Mouse (Mus musculus) heart, embryonic 12.5 days (tissue): ENCODE measurements around the gene Igfbp6. TPM values are rescaled to one million over a fixed set of nuclear protein-coding genes. Genes with fewer than 3 reads are reported as not detected.

Experiments
- ATAC-seq: fragments of 200-750 bp; cut with Nextera tagmentation; 2 replicates; pipeline ENCODE4 v1.8.0; 2017; ENCODE audit warnings: moderate TSS enrichment, moderate library complexity; ENCODE audit not compliant: insufficient number of reproducible peaks, low FRiP score
- H3K27ac ChIP-seq: fragments of 300-500 bp; sonication (generic); 2 replicates; pipeline ENCODE4 v1.5.1; 2016; ENCODE audit warnings: mild to moderate bottlenecking, moderate library complexity; ENCODE audit not compliant: poor library complexity, severe bottlenecking
- H3K27me3 ChIP-seq: fragments of 300-500 bp; sonication (generic); replicated peaks from 2 replicates; pipeline ENCODE4 v1.6.1; 2016; ENCODE audit warnings: mild to moderate bottlenecking, moderate library complexity
- H3K36me3 ChIP-seq: fragments of 300-500 bp; sonication (generic); 2 replicates; pipeline ENCODE4 v1.6.1; 2016; ENCODE audit warnings: mild to moderate bottlenecking, moderate library complexity
- H3K4me1 ChIP-seq: fragments of 300-500 bp; sonication (generic); replicated peaks from 2 replicates; pipeline ENCODE4 v1.6.1; 2016; ENCODE audit warnings: mild to moderate bottlenecking
- H3K4me2 ChIP-seq: fragments of 300-500 bp; sonication (generic); 2 replicates; pipeline ENCODE4 v1.6.1; 2016; ENCODE audit warnings: mild to moderate bottlenecking, moderate library complexity
- H3K4me3 ChIP-seq: fragments of 300-500 bp; sonication (generic); 2 replicates; pipeline ENCODE4 v1.5.1; 2016; ENCODE audit warnings: mild to moderate bottlenecking
- H3K9ac ChIP-seq: fragments of 300-500 bp; sonication (generic); 2 replicates; pipeline ENCODE4 v1.6.1; 2016; ENCODE audit warnings: mild to moderate bottlenecking, moderate library complexity
- H3K9me3 ChIP-seq: fragments of 300-500 bp; sonication (generic); replicated peaks from 2 replicates; pipeline ENCODE4 v1.6.1; 2016; ENCODE audit warnings: mild to moderate bottlenecking, moderate library complexity
- WGBS: fragments of 180-500 bp; shearing (Covaris S2); methylation state at CpG from one replicate; pipeline ENCODE4 v1.1.7; 2016; 5-methylcytosine and 5-hydroxymethylcytosine counted together
- polyA plus RNA-seq: library from polyadenylated mRNA; unstranded; fragments of >200 nt; fragmentation: Nextera tagmentation; extraction: Ambion mirVana; gene quantifications from 2 replicates; pipeline ENCODE4 v1.2.1, GENCODE M21; 2016

The Igfbp6 gene
- polyA plus RNA-seq, 1 experiment from 2014 or later = 2.5 TPM

DNA sequence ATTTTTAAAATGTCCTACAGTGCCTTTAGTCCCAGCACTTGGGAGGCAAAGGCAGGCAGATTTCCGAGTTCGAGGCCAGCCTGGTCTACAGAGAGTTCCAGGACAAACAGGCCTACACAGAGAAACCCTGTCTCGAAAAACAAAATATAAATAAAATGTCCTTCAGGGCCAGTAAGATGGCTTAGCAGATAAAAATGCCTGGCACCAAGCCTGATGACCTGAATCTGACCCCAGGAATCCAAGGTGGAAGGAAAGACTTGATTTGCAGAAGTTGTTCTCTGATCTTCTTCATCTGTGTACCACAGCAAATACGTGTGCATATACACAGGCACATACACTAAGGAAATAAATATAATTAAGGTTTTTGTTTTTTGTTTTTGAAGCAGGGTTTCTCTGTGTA lies 51.2 kb downstream of the Igfbp6 start:
- Histone ChIP-seq H3K36me3 (no peaks in the 10 kb centered on the region), H3K27ac (no peak overlapping the region), H3K9ac (no peak overlapping the region), H3K27me3 (no peaks in the 10 kb centered on the region), H3K4me2 (no peak overlapping the region), H3K4me3 (no peak overlapping the region), H3K4me1 (peaks cover 12% of the 10 kb centered on the region; the same call in 1 of the 2 replicates), H3K9me3 (no peaks in the 10 kb centered on the region)
- 67% methylated on average over 4 of the region's 4 CpGs for WGBS
- no peak for ATAC-seq

- ATAC-seq = no peak
These were observed 54.7 kb downstream of the Igfbp6 start for GRCm38 (mm10) chr15:102198841-102199240.

More at GRCm38 (mm10) chr15:102198841-102199240, 54.7 kb downstream of the Igfbp6 start:
- peaks cover 7% of the 10 kb centered on the region for H3K4me1 ChIP-seq
- H3K4me2 ChIP-seq = no peak overlapping the region
- H3K9ac ChIP-seq = no peak overlapping the region
- no peak overlapping the region for H3K27ac ChIP-seq
- 84% methylated on average over 4 of the region's 4 CpGs for WGBS
- H3K36me3 ChIP-seq = no peaks in the 10 kb centered on the region
- H3K4me3 ChIP-seq = no peak overlapping the region
- H3K9me3 ChIP-seq = no peaks in the 10 kb centered on the region
- H3K27me3 ChIP-seq = no peaks in the 10 kb centered on the region

Other genes with a start within 250 kb of the Igfbp6 start
- gene Krt4, start 219.6 kb upstream of the Igfbp6 start, polyA plus RNA-seq = not detected in 2 replicates
- 1.2 and 1.6 TPM in 2 replicates for gene Krt79, start 204.0 kb upstream of the Igfbp6 start, polyA plus RNA-seq
- gene Krt78, start 190.1 kb upstream of the Igfbp6 start, polyA plus RNA-seq = not detected in 2 replicates
- gene Krt8, start 139.9 kb upstream of the Igfbp6 start, polyA plus RNA-seq = 20.1 and 27.2 TPM in 2 replicates
- 30.8 and 38.0 TPM in 2 replicates for gene Krt18, start 116.2 kb upstream of the Igfbp6 start, polyA plus RNA-seq
- gene Eif4b, start 70.6 kb upstream of the Igfbp6 start, polyA plus RNA-seq = 79.9 and 80.2 TPM in 2 replicates
- gene Tns2, start 43.9 kb upstream of the Igfbp6 start, polyA plus RNA-seq = 35.3 and 38.7 TPM in 2 replicates
- gene Spryd3, start 8.1 kb upstream of the Igfbp6 start, polyA plus RNA-seq = 19.8 and 20.9 TPM in 2 replicates
- 0.87 and 1.2 TPM in 2 replicates for gene Soat2, start 6.2 kb downstream of the Igfbp6 start, polyA plus RNA-seq
- gene Zfp740, start 58.9 kb downstream of the Igfbp6 start, polyA plus RNA-seq = 47.3 and 48.6 TPM in 2 replicates
- gene Csad, start 60.4 kb downstream of the Igfbp6 start, polyA plus RNA-seq = 39.1 and 39.4 TPM in 2 replicates
- gene Itgb7, start 87.6 kb downstream of the Igfbp6 start, polyA plus RNA-seq = 0.38 and 0.72 TPM in 2 replicates
- 12.0 TPM in 2 replicates for gene Rarg, start 113.2 kb downstream of the Igfbp6 start, polyA plus RNA-seq
- 0.19 TPM in 1 of 2 replicates, not detected in the other for gene Gm9918, start 126.2 kb downstream of the Igfbp6 start, polyA plus RNA-seq
- gene Mfsd5, start 135.1 kb downstream of the Igfbp6 start, polyA plus RNA-seq = 46.2 and 48.2 TPM in 2 replicates
- gene Espl1, start 151.9 kb downstream of the Igfbp6 start, polyA plus RNA-seq = 24.0 and 26.1 TPM in 2 replicates
- 267 and 273 TPM in 2 replicates for gene Pfdn5, start 181.8 kb downstream of the Igfbp6 start, polyA plus RNA-seq
- gene Myg1, start 187.3 kb downstream of the Igfbp6 start, polyA plus RNA-seq = 58.8 and 60.7 TPM in 2 replicates
- 53.8 and 55.8 TPM in 2 replicates for gene Aaas, start 206.4 kb downstream of the Igfbp6 start, polyA plus RNA-seq
- gene Sp7, start 222.8 kb downstream of the Igfbp6 start, polyA plus RNA-seq = 0.34 and 0.58 TPM in 2 replicates